Mouse (Mus musculus) Patski (cell line): ENCODE results near the gene Lhx3. TPM values are rescaled to one million over a fixed set of nuclear protein-coding genes. Genes with fewer than 3 reads are reported as not detected.
A peak's percentile ranks its signal among the peaks of the same experiment; 100 is the strongest.

Source experiments
- ATAC-seq: fragments of 100-300 bp; one replicate; pipeline ENCODE4 v1.8.0; 2021
- CTCF ChIA-PET: fragments of 350-600 bp; sonication (Branson Sonifier 250); formaldehyde crosslinking; loops from one replicate; lab custom pipeline; 2022; ENCODE audit warnings: inconsistent platforms; lab: Charles Lee
- POLR2A ChIA-PET: fragments of 350-600 bp; sonication (Branson Sonifier 250); formaldehyde crosslinking; loops from one replicate; lab custom pipeline; 2022; ENCODE audit warnings: antibody characterized with exemption, inconsistent platforms; lab: Charles Lee
- DNase-seq: peaks from one replicate; pipeline ENCODE4 v3.0.0-alpha.2; 2011; ENCODE audit warnings: low read depth, low spot score
- H3K27me3 ChIP-seq: fragments of 371-371 bp; one replicate; pipeline ENCODE4 v1.5.1; 2021
- CTCF ChIP-seq: fragments of 100-300 bp; IDR thresholded peaks from one replicate; pipeline ENCODE4 v1.5.1; 2021
- in situ Hi-C: fragments of 300-500 bp; cut with MboI; formaldehyde crosslinking; loops from 3 replicates; pipeline ENCODE4 v1.11.1; 2018; ENCODE audit warnings: low pct_unique_long_range_greater_than_20kb, mixed read lengths
- polyA plus RNA-seq: library from polyadenylated mRNA; unstranded; gene quantifications from one replicate; pipeline ENCODE4 v1.2.3, GENCODE M21; 2021

Lhx3 gene
- not detected for polyA plus RNA-seq

DNA sequence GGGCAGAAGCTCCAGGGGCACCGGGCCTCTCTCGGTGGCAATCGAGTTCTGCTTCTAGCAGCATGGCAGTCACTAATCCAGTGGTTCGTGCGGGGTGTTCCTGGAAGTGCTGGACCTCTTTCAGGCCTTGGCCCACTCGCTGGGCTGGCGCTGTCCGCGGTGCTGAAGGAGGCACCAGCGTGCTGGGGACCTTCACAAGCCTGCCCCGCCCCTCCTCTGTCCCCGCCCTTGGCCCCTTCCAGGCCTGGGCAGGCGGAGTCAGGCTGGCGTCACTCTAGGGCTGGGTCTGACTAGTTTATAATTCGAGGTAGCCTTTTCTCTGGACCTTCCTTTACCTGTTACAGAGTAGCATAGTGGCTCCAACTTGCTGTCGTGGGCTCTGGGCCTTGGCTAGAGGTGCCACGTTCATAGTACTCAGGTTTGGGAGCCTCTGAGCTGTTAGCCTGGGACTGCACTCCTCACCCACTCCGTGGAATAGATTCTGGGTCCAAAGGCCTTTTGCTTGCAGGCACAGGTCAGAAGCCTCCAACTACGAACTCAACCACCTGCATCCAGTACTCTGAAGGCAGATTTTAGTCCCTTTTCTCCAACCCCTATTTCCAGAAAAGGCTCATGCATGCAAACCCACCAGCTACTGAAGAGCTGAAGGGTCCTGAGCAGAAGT lies at the start of gene Lhx3:
Gene Lhx3 (minus strand): TSS at position 164 of the 664 bp plus-strand sequence.
- ATAC-seq, result no peak
- CTCF ChIA-PET, result no interaction called here
- in situ Hi-C loops, result no loop called here
- no peak for TF ChIP-seq CTCF
- H3K27me3 ChIP-seq, result peaks cover 21% of the 10 kb centered on the region
- POLR2A ChIA-PET, result no interaction called here
- no peak for DNase-seq

DNA sequence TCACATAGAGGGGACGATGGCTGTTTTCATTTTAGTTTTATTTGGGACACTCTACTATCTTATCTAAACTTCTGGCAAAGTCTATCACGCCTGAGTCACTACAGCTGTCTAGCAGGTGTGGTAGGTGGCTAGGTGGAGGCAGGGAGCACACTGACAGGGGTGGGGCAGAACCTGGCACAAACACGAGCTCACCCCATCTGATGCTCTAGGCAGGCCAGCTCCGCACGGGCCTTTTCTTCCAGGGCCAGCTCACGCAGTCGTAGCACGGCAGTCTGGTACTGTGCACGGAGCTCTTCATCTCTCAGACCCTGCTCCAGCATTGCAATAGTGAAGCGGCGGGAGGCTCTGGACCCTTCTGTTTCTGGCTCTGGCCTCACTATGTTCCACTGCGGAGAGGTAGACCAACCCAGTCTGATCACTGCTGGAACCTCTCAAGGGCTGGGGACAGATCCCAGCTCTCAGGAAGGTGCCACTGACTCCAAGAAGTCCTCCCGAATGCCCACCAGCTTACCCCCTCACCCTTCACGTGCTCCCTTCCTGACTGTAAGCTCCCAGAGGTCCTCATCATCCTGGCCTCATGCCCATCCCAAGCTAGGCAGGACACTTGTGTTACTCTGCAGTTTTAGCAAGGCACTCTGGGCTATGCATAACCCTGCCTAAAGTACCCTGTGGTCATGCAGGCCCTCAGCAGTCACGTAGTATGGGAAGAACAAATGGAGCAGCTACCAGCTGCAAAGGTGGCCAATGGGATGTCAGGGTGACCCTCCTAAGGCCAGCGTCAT lies 49.4 kb upstream of the Lhx3 start:
- peaks cover 14% of the 10 kb centered on the region for H3K27me3 ChIP-seq
- no peak for TF ChIP-seq CTCF
- in situ Hi-C loops, result no loop called here
- ATAC-seq (no peak), DNase-seq (no peak)
- CTCF ChIA-PET, result no interaction called here
- POLR2A ChIA-PET, result no interaction called here

DNA sequence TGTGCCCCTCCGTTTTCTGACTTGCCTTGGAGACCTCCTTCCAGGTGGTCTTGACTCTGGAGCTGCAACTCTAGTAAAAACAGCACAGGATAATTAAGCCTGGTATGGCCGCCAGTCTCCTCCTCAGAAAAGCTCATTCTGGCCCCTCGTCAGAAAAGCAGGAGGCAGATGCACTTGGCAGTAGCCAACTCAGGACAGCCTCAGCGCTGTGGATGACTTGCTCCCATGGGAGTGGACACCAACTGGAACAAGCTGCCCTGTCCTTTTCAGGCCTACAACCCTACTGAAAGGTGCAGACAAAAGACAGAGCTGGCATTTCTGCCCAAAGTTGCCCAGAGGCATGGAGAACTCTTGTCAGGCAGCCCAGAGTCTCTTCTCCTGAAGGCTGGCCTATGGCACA lies 46.7 kb upstream of the Lhx3 start:
- DNase-seq, result no peak
- POLR2A ChIA-PET, result interaction anchor here (1.1 kb wide), 1 partner anchor 8 kb away, joined by 4 read pairs; no protein-coding TSS in a partner anchor
- CTCF ChIA-PET, result no interaction called here
- H3K27me3 ChIP-seq, result peaks cover 24% of the 10 kb centered on the region
- TF ChIP-seq CTCF, result no peak
- no peak for ATAC-seq
- in situ Hi-C loops, result no loop called here

DNA sequence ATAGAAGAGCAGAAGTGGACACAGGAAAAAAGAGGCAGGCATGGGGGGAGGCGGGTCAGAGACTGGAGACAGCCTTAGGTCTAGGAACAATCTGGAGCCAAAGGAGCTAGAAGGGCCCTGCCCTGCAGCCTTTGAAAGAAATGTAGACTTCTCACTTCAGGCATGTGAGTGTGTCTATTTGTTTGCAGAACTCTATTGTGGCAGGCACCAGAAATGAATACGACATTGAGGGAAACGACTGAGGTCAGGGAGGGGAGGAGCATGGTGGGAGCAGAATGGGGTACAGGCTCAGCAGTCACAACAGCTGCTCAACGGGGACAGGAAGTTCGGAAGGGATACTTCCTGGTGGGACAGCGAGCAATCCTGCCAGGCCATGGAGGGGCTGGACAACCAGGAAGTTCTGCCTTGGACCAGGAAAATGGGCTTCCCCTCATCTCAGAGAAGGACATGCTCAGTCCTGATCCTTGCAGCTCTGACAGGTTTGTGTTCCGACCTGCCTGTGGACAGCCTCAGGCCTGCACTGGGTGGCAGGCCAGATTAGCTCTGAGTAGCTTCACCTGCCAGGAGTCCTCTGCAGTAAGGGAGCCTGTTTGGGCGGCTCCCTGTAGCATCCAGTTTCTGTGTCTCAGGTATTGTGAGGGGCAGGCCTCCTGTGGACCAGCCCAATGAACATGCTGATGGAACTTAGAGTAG lies 44.6 kb upstream of the Lhx3 start:
- ChIA-PET POLR2A (no interaction called here), CTCF (no interaction called here)
- ATAC-seq, result no peak
- in situ Hi-C loops, result no loop called here
- peaks cover 24% of the 10 kb centered on the region for H3K27me3 ChIP-seq
- TF ChIP-seq CTCF, result no peak
- no peak for DNase-seq

DNA sequence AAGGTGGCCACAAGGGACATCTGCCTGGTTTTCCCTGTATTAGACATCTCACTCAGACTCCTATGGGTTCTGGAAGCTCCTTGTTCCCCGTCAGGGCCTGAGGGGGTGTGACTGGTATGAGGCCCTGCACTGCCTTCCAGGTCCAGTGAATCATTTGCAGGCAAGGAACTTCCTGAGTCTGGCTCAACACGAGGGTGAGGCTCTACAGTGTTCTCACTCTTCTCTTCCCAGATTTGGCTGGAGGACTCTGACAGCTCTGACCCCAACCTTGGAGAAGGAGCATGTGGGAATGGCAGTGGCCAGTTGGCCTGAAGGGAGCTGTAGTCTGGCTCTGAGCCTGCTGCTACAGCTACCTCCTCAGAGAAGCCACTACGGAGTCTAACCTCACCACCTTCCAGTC lies 39.4 kb upstream of the Lhx3 start:
- ChIA-PET CTCF (interaction anchor here (1.6 kb wide), 1 partner anchor 25 kb away, joined by 3 read pairs; no protein-coding TSS in a partner anchor), POLR2A (interaction anchor here (0.6 kb wide), 1 partner anchor 337 kb away, joined by 3 read pairs; no protein-coding TSS in a partner anchor)
- no peak for DNase-seq
- no peak for TF ChIP-seq CTCF
- in situ Hi-C loops, result no loop called here
- H3K27me3 ChIP-seq, result peaks cover 13% of the 10 kb centered on the region
- peak; percentile 5 for ATAC-seq

DNA sequence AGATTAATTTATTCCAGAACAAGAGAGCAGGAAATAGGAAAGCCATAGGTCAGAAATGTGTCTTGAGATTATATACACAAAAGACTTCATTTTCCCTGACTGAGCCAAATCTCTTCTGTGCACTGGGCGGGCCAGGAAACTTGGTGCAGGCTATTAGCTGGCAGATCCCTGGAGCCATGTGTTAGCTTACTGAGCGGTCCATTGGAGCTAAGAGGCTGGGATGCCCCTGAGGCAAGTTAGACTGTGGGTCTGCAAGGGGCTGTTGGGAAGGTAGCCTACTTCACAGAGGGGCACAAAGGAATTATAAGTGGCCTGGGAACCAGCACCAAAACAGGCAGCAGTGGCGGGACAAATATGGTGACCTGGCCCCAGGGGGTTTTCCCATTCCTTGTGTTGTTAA lies 32.8 kb upstream of the Lhx3 start:
- H3K27me3 ChIP-seq, result peaks cover 3% of the 10 kb centered on the region
- ATAC-seq (no peak), DNase-seq (no peak)
- ChIA-PET CTCF (no interaction called here), POLR2A (no interaction called here)
- in situ Hi-C loops, result no loop called here
- no peak for TF ChIP-seq CTCF

DNA sequence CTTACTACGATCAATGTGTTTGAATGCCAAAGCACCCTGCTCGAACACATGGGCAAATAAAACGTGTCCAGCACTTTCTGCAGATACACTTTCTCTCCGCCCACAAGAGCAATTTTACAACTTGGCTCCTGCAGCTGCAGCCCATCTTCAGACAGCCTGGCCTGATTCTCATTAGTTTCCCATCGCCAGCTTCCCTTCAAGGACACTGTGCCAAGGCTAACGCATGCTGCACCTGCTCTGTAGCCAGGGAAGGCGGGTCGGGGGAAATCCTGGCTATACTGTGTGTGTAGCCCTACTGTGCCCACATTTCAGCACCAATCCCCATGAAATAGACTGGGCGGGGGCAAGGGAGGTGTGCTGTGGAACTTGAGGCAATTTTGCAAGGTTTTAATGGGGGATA lies 32.2 kb upstream of the Lhx3 start:
- in situ Hi-C loops, result no loop called here

DNA sequence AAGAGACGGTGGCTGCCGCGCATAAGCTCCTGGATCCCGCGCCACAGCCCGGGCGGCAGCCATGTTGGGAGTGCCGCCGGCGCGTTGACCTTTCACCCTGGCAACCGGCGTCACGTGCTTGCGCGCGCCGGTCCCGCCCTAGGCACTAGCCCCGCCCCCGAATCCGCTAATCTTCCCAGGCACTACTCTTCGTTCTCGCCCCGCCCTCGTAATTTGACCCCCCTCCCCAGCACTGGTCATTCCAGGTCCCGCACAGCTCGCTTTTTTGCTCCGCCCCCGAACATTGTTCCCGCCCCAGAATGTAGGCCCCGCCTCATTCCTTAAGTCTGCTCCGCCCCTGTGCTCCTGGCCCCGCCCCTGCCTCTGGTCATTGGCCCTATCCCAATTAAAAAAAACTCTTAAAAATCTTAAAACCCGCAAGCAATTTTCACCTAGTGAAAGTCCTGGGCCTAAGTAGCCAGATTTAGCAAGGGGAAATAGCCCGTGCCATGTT lies 29.2 kb upstream of the Lhx3 start, which contains the start of gene Qsox2:
Gene Qsox2 (minus strand): TSS at position 236 of the 493 bp plus-strand sequence.
- H3K27me3 ChIP-seq, result no peaks in the 10 kb centered on the region
- in situ Hi-C loops, result no loop called here
- POLR2A ChIA-PET, result interaction anchor here (0.7 kb wide), 1 partner anchor 76 kb away, joined by 3 read pairs; no protein-coding TSS in a partner anchor
- no peak for TF ChIP-seq CTCF
- DNase-seq (peak; percentile 62), ATAC-seq (peak; percentile 76)
- CTCF ChIA-PET, result interaction anchor here (1.2 kb wide), 1 partner anchor 84 kb away, joined by 3 read pairs; no protein-coding TSS in a partner anchor

More for the DNA sequence above, 32.2 kb upstream of the Lhx3 start:
- DNase-seq (no peak), ATAC-seq (no peak)
- POLR2A ChIA-PET, result no interaction called here
- peaks cover 3% of the 10 kb centered on the region for H3K27me3 ChIP-seq
- no peak for TF ChIP-seq CTCF
- CTCF ChIA-PET, result no interaction called here

DNA sequence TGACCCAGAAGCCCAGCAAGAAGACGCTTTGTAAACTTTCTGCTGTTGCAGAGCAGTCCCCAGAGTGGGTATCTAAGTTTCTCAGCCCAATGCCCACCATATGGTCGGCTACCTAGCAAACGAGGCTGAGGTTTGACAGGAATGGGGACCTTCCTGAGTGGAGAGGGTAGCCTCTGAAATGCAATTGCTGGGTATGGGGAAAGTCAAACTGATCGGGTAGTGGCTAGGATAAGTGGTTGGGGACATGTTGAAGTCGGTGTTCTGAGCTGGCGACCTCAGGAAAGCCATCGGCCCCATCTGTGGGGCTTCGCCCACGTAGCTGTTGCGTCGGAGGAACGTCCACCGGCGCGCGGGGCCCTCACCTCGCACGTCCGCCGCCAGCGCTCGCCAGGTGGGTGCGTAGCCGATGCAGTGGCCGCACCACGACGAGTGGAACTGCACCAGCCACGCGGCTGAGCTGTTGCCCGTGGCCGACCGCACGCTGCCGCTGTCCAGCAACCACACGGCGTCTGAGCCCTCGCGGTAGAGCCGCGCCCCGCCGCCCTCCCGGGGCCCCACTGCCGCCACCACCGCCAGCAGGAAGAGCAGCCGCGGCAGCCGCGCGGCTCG lies 28.7 kb upstream of the Lhx3 start:
- DNase-seq (no peak), ATAC-seq (peak; percentile 24)
- ChIA-PET CTCF (interaction anchor here (1.2 kb wide), 1 partner anchor 83 kb away, joined by 3 read pairs; no protein-coding TSS in a partner anchor), POLR2A (interaction anchor here (0.6 to 0.7 kb wide), 3 partner anchors 76 to 123 kb away, joined by 3 read pairs; no protein-coding TSS in a partner anchor)
- TF ChIP-seq CTCF, result no peak
- no peaks in the 10 kb centered on the region for H3K27me3 ChIP-seq
- in situ Hi-C loops, result no loop called here

DNA sequence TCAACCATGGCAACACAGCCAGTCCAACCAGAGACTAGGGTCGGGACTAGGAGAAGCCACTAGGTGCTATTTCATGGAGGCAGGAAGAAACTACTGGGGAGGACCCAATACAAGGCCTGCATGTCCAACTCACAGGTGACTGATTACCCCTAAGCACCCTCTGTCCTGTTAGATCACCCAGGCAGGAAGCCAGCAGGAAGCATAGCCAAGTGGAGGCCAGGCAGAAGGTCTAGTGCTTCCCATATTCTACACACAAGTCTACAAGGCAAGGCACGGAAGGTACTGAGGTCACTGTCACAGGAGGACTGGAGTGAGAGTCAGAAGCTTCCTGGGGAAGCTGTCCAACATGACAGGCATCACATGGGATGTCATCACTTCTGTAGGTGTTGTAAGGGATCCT lies 26.7 kb upstream of the Lhx3 start:
- ATAC-seq (no peak), DNase-seq (no peak)
- TF ChIP-seq CTCF, result no peak
- POLR2A ChIA-PET, result no interaction called here
- CTCF ChIA-PET, result no interaction called here
- in situ Hi-C loops, result no loop called here
- H3K27me3 ChIP-seq, result no peaks in the 10 kb centered on the region
